Mouse (Mus musculus): ENCODE results near the gene Abhd16a. TPM values are rescaled to one million over a fixed set of nuclear protein-coding genes. Genes with fewer than 3 reads are reported as not detected.

Gene Abhd16a
- polyA plus RNA-seq, 2 experiments from 2014 or later, result 59.7 to 60.5 TPM

DNA sequence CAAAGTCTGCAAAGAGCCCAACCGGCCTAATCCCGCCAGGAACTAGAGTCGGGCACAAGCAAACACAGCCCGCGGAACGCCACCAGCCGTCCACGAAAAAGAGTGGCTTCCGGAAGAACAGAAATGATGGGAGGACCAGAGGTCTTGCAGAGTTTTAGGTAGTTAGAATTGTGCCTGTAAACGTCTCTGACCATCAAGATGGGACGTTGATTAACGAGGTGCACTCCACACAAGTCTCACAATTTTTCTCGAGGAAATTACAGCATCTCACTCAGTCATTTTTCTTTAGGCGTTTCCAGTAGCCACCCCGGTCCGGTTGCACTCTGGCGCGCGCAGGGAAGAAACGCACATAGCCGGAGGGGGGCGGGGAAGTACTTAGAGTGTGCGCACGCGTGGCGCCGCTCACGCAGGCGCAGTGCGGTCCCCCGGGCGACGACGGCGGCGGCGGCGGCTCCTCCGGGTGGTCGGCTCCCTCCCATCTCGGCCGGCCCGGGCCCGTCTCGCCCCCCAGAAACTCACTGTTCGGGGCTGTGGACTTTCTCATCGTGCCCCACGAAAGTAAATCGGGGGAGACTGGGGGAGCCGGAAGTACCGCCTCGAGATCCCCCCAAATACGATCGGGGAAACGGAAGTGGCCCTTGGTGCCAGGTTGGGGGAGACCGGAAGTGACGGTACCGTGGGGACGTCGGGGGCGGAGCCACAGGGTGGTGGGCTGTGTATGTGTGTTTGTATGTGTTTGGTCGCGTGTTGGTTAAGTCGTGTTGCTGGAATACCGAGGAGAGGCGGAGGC lies 45.9 kb downstream of the Abhd16a start, which contains the start of gene Bag6:
TSS of gene Bag6 (plus strand) at position 378 of the 790 bp plus-strand sequence.

Other genes starting within 250 kb of the Abhd16a start
- gene Skiv2l, start 239.1 kb upstream of the Abhd16a start, polyA plus RNA-seq (2017; shearing (Covaris generic)), result 100 to 1,000 TPM in 1 of 2 experiments, 10 to 100 TPM in 1; 81.8 to 107 TPM
- gene Nelfe, start 238.9 kb upstream of the Abhd16a start, polyA plus RNA-seq (2017; shearing (Covaris generic)), result 10 to 100 TPM; 37.9 to 46.0 TPM
- 1 to 10 TPM; 1.8 to 8.9 TPM for gene Cfb, start 226.7 kb upstream of the Abhd16a start, polyA plus RNA-seq (2017; shearing (Covaris generic))
- under 1 TPM; 0.16 to 0.74 TPM for gene Zbtb12, start 209.8 kb upstream of the Abhd16a start, polyA plus RNA-seq (2017; shearing (Covaris generic))
- not detected for gene Gm20547, start 207.2 kb upstream of the Abhd16a start, polyA plus RNA-seq (2017; shearing (Covaris generic))
- 1 to 10 TPM; 1.6 to 4.0 TPM for gene C2, start 191.0 kb upstream of the Abhd16a start, polyA plus RNA-seq (2017; shearing (Covaris generic))
- 10 to 100 TPM; 60.3 to 72.7 TPM for gene Ehmt2, start 190.8 kb upstream of the Abhd16a start, polyA plus RNA-seq (2017; shearing (Covaris generic))
- gene Slc44a4, start 174.8 kb upstream of the Abhd16a start, polyA plus RNA-seq (2017; shearing (Covaris generic)), result not detected
- gene Neu1, start 158.0 kb upstream of the Abhd16a start, polyA plus RNA-seq (2017; shearing (Covaris generic)), result 10 to 100 TPM; 55.1 to 60.0 TPM
- gene Hspa1b, start 130.0 kb upstream of the Abhd16a start, polyA plus RNA-seq (2017; shearing (Covaris generic)), result 10 to 100 TPM in 1 of 2 experiments, under 1 TPM in 1; 0.70 to 78.1 TPM
- gene Gm20481, start 119.4 kb upstream of the Abhd16a start, polyA plus RNA-seq (2017; shearing (Covaris generic)), result 1 to 10 TPM in 1 of 2 experiments, not detected in 1; 2.5 TPM
- 10 to 100 TPM in 1 of 2 experiments, not detected in 1; 18.3 TPM for gene Hspa1a, start 117.1 kb upstream of the Abhd16a start, polyA plus RNA-seq (2017; shearing (Covaris generic))
- under 1 TPM; 0.27 to 0.50 TPM for gene Hspa1l, start 116.6 kb upstream of the Abhd16a start, polyA plus RNA-seq (2017; shearing (Covaris generic))
- 10 to 100 TPM; 79.0 to 93.1 TPM for gene Lsm2, start 107.4 kb upstream of the Abhd16a start, polyA plus RNA-seq (2017; shearing (Covaris generic))
- 100 to 1,000 TPM; 126 to 153 TPM for gene Vars, start 88.3 kb upstream of the Abhd16a start, polyA plus RNA-seq (2017; shearing (Covaris generic))
- under 1 TPM in 1 of 2 experiments, not detected in 1; 0.52 TPM for gene Vwa7, start 72.7 kb upstream of the Abhd16a start, polyA plus RNA-seq (2017; shearing (Covaris generic))
- under 1 TPM; 0.36 to 0.48 TPM for gene Sapcd1, start 61.2 kb upstream of the Abhd16a start, polyA plus RNA-seq (2017; shearing (Covaris generic))
- gene Msh5, start 42.5 kb upstream of the Abhd16a start, polyA plus RNA-seq (2017; shearing (Covaris generic)), result 1 to 10 TPM in 1 of 2 experiments, under 1 TPM in 1; 0.87 to 2.6 TPM
- gene Clic1, start 39.3 kb upstream of the Abhd16a start, polyA plus RNA-seq (2017; shearing (Covaris generic)), result 100 to 1,000 TPM; 647 to 661 TPM
- 1 to 10 TPM in 1 of 2 experiments, under 1 TPM in 1; 0.83 to 2.7 TPM for gene Ddah2, start 30.2 kb upstream of the Abhd16a start, polyA plus RNA-seq (2017; shearing (Covaris generic))
- gene Ly6g6c, start 23.9 kb upstream of the Abhd16a start, polyA plus RNA-seq (2017; shearing (Covaris generic)), result not detected
- gene Mpig6b, start 23.1 kb upstream of the Abhd16a start, polyA plus RNA-seq (2017; shearing (Covaris generic)), result not detected
- gene Ly6g6e, start 12.4 kb upstream of the Abhd16a start, polyA plus RNA-seq (2017; shearing (Covaris generic)), result under 1 TPM in 1 of 2 experiments, not detected in 1; 0.15 TPM
- gene Ly6g6d, start 11.2 kb upstream of the Abhd16a start, polyA plus RNA-seq (2017; shearing (Covaris generic)), result not detected
- gene Ly6g6f, start 3.7 kb upstream of the Abhd16a start, polyA plus RNA-seq (2017; shearing (Covaris generic)), result under 1 TPM in 1 of 2 experiments, not detected in 1; 0.26 TPM
- under 1 TPM in 1 of 2 experiments, not detected in 1; 0.36 TPM for gene Ly6g5c, start 19.0 kb downstream of the Abhd16a start, polyA plus RNA-seq (2017; shearing (Covaris generic))
- 1 to 10 TPM; 3.4 to 9.5 TPM for gene Ly6g5b, start 26.2 kb downstream of the Abhd16a start, polyA plus RNA-seq (2017; shearing (Covaris generic))
- 10 to 100 TPM; 53.8 to 59.4 TPM for gene Gpank1, start 32.2 kb downstream of the Abhd16a start, polyA plus RNA-seq (2017; shearing (Covaris generic))
- 100 to 1,000 TPM; 351 to 388 TPM for gene Csnk2b, start 32.8 kb downstream of the Abhd16a start, polyA plus RNA-seq (2017; shearing (Covaris generic))
- 1 to 10 TPM in 1 of 2 experiments, under 1 TPM in 1; 0.88 to 2.4 TPM for gene D17H6S53E, start 37.1 kb downstream of the Abhd16a start, polyA plus RNA-seq (2017; shearing (Covaris generic))
- gene Apom, start 42.8 kb downstream of the Abhd16a start, polyA plus RNA-seq (2017; shearing (Covaris generic)), result under 1 TPM; 0.28 to 0.37 TPM
- gene Bag6, start 45.9 kb downstream of the Abhd16a start, polyA plus RNA-seq (2017; shearing (Covaris generic)), result 10 to 100 TPM; 61.6 to 63.2 TPM
- gene Prrc2a, start 75.6 kb downstream of the Abhd16a start, polyA plus RNA-seq (2017; shearing (Covaris generic)), result 10 to 100 TPM; 33.4 to 33.5 TPM
- gene Aif1, start 86.8 kb downstream of the Abhd16a start, polyA plus RNA-seq (2017; shearing (Covaris generic)), result 10 to 100 TPM in 1 of 2 experiments, 1 to 10 TPM in 1; 5.5 to 18.3 TPM
- gene Lst1, start 99.2 kb downstream of the Abhd16a start, polyA plus RNA-seq (2017; shearing (Covaris generic)), result 10 to 100 TPM in 1 of 2 experiments, 1 to 10 TPM in 1; 8.9 to 14.6 TPM
- gene Ltb, start 105.2 kb downstream of the Abhd16a start, polyA plus RNA-seq (2017; shearing (Covaris generic)), result 1,000 to 10,000 TPM; 1,461 to 1,672 TPM
- gene Tnf, start 112.7 kb downstream of the Abhd16a start, polyA plus RNA-seq (2017; shearing (Covaris generic)), result 10 to 100 TPM; 27.9 to 30.5 TPM
- gene Lta, start 116.1 kb downstream of the Abhd16a start, polyA plus RNA-seq (2017; shearing (Covaris generic)), result 100 to 1,000 TPM in 1 of 2 experiments, 10 to 100 TPM in 1; 94.1 to 110 TPM
- 1 to 10 TPM in 1 of 2 experiments, not detected in 1; 1.2 TPM for gene Gm16181, start 131.6 kb downstream of the Abhd16a start, polyA plus RNA-seq (2017; shearing (Covaris generic))
- gene Atp6v1g2, start 144.4 kb downstream of the Abhd16a start, polyA plus RNA-seq (2017; shearing (Covaris generic)), result 1 to 10 TPM; 4.2 to 9.7 TPM
- gene Nfkbil1, start 146.5 kb downstream of the Abhd16a start, polyA plus RNA-seq (2017; shearing (Covaris generic)), result 10 to 100 TPM; 20.6 to 22.5 TPM
- 100 to 1,000 TPM; 227 to 243 TPM for gene Ddx39b, start 152.5 kb downstream of the Abhd16a start, polyA plus RNA-seq (2017; shearing (Covaris generic))
- gene H2-D1, start 173.5 kb downstream of the Abhd16a start, polyA plus RNA-seq (2017; shearing (Covaris generic)), result 1,000 to 10,000 TPM; 4,556 to 6,565 TPM
- gene H2-Q1, start 231.1 kb downstream of the Abhd16a start, polyA plus RNA-seq (2017; shearing (Covaris generic)), result under 1 TPM in 1 of 2 experiments, not detected in 1; 0.64 TPM